Mouse (Mus musculus): ENCODE results near the gene Matn1. TPM values are rescaled to one million over a fixed set of nuclear protein-coding genes. Genes with fewer than 3 reads are reported as not detected.

Gene Matn1
- polyA plus RNA-seq, 1 experiment from 2014 or later, result 1.2 TPM

GRCm38 (mm10) chr4:130987046-130987445 is 42.9 kb downstream of the Matn1 start:
- Histone ChIP-seq H3K36me3 (ENCODE audit: control insufficient read depth, insufficient read depth) (no peaks in the 10 kb centered on the region), H3K9ac (ENCODE audit: low read length) (no peak overlapping the region), H3K4me2 (ENCODE audit: low read depth, low read length) (no peak overlapping the region), H3K27me3 (ENCODE audit: control insufficient read depth, insufficient read depth, low read length) (peaks cover 4% of the 10 kb centered on the region; the same call in 1 of the 2 replicates), H3K4me3 (ENCODE audit: low read length) (no peak overlapping the region), H3K9me3 (replicated peaks; ENCODE audit: control insufficient read depth, low read length) (no peaks in the 10 kb centered on the region), H3K27ac (ENCODE audit: low read length) (no peak overlapping the region), H3K4me1 (ENCODE audit: control insufficient read depth, insufficient read depth, low read length) (no peaks in the 10 kb centered on the region)
- WGBS, result 73% methylated on average over 4 of the region's 4 CpGs
- ATAC-seq (replicated peaks; ENCODE audit: extremely low read depth, insufficient read depth, low FRiP score), result no peak

GRCm38 (mm10) chr4:130988219-130988839 is 44.1 kb downstream of the Matn1 start:
- peaks cover 4% of the 10 kb centered on the region; the same call in 1 of the 2 replicates for H3K27me3 ChIP-seq (ENCODE audit: control insufficient read depth, insufficient read depth, low read length)
- no peak for ATAC-seq (replicated peaks; ENCODE audit: extremely low read depth, insufficient read depth, low FRiP score)
- no peak overlapping the region for H3K27ac ChIP-seq (ENCODE audit: low read length)
- H3K4me1 ChIP-seq (ENCODE audit: control insufficient read depth, insufficient read depth, low read length), result no peaks in the 10 kb centered on the region
- H3K9me3 ChIP-seq (replicated peaks; ENCODE audit: control insufficient read depth, low read length), result no peaks in the 10 kb centered on the region
- H3K4me3 ChIP-seq (ENCODE audit: low read length), result no peak overlapping the region
- WGBS, result 69% methylated on average over 6 of the region's 6 CpGs
- H3K36me3 ChIP-seq (ENCODE audit: control insufficient read depth, insufficient read depth), result no peaks in the 10 kb centered on the region
- no peak overlapping the region for H3K9ac ChIP-seq (ENCODE audit: low read length)
- no peak overlapping the region for H3K4me2 ChIP-seq (ENCODE audit: low read depth, low read length)

- Histone ChIP-seq H3K9ac (ENCODE audit: low read length) (no peak overlapping the region), H3K27ac (ENCODE audit: low read length) (no peak overlapping the region), H3K27me3 (ENCODE audit: control insufficient read depth, insufficient read depth, low read length) (peaks cover 4% of the 10 kb centered on the region; the same call in 1 of the 2 replicates), H3K9me3 (replicated peaks; ENCODE audit: control insufficient read depth, low read length) (no peaks in the 10 kb centered on the region), H3K4me2 (ENCODE audit: low read depth, low read length) (no peak overlapping the region), H3K36me3 (ENCODE audit: control insufficient read depth, insufficient read depth) (no peaks in the 10 kb centered on the region), H3K4me1 (ENCODE audit: control insufficient read depth, insufficient read depth, low read length) (no peaks in the 10 kb centered on the region), H3K4me3 (ENCODE audit: low read length) (no peak overlapping the region)
- no peak for ATAC-seq (replicated peaks; ENCODE audit: extremely low read depth, insufficient read depth, low FRiP score)
- WGBS, result 68% methylated on average over 9 of the region's 9 CpGs
Measured at GRCm38 (mm10) chr4:130989146-130989545, 45.0 kb downstream of the Matn1 start.

GRCm38 (mm10) chr4:130990966-130991365 is 46.8 kb downstream of the Matn1 start:
- 90% methylated on average over 5 of the region's 5 CpGs for WGBS
- H3K36me3 ChIP-seq (ENCODE audit: control insufficient read depth, insufficient read depth), result no peaks in the 10 kb centered on the region
- H3K27me3 ChIP-seq (ENCODE audit: control insufficient read depth, insufficient read depth, low read length), result peaks cover 4% of the 10 kb centered on the region; the same call in 1 of the 2 replicates
- H3K4me2 ChIP-seq (ENCODE audit: low read depth, low read length), result no peak overlapping the region
- no peak overlapping the region for H3K9ac ChIP-seq (ENCODE audit: low read length)
- no peak overlapping the region for H3K4me3 ChIP-seq (ENCODE audit: low read length)
- ATAC-seq (replicated peaks; ENCODE audit: extremely low read depth, insufficient read depth, low FRiP score), result no peak
- H3K4me1 ChIP-seq (ENCODE audit: control insufficient read depth, insufficient read depth, low read length), result no peaks in the 10 kb centered on the region
- H3K27ac ChIP-seq (ENCODE audit: low read length), result no peak overlapping the region
- H3K9me3 ChIP-seq (replicated peaks; ENCODE audit: control insufficient read depth, low read length), result peaks cover 8% of the 10 kb centered on the region; the same call in 1 of the 2 replicates

- WGBS, result 78% methylated on average over 8 of the region's 8 CpGs
Measured at GRCm38 (mm10) chr4:130994556-130994955, 50.4 kb downstream of the Matn1 start.

GRCm38 (mm10) chr4:130999744-131000527 is 55.8 kb downstream of the Matn1 start:
- Histone ChIP-seq H3K36me3 (ENCODE audit: control insufficient read depth, insufficient read depth) (no peaks in the 10 kb centered on the region), H3K4me1 (ENCODE audit: control insufficient read depth, insufficient read depth, low read length) (no peaks in the 10 kb centered on the region), H3K4me2 (ENCODE audit: low read depth, low read length) (no peak overlapping the region), H3K27me3 (ENCODE audit: control insufficient read depth, insufficient read depth, low read length) (no peaks in the 10 kb centered on the region), H3K4me3 (ENCODE audit: low read length) (no peak overlapping the region), H3K27ac (ENCODE audit: low read length) (no peak overlapping the region), H3K9me3 (replicated peaks; ENCODE audit: control insufficient read depth, low read length) (peaks cover 8% of the 10 kb centered on the region; the same call in 1 of the 2 replicates), H3K9ac (ENCODE audit: low read length) (no peak overlapping the region)
- no peak for ATAC-seq (replicated peaks; ENCODE audit: extremely low read depth, insufficient read depth, low FRiP score)
- WGBS, result 63% methylated on average over 5 of the region's 5 CpGs

More at GRCm38 (mm10) chr4:130994556-130994955, 50.4 kb downstream of the Matn1 start:
- no peaks in the 10 kb centered on the region for H3K36me3 ChIP-seq (ENCODE audit: control insufficient read depth, insufficient read depth)
- no peak for ATAC-seq (replicated peaks; ENCODE audit: extremely low read depth, insufficient read depth, low FRiP score)
- no peak overlapping the region for H3K4me3 ChIP-seq (ENCODE audit: low read length)
- peaks cover 8% of the 10 kb centered on the region; the same call in 1 of the 2 replicates for H3K9me3 ChIP-seq (replicated peaks; ENCODE audit: control insufficient read depth, low read length)
- H3K27ac ChIP-seq (ENCODE audit: low read length), result no peak overlapping the region
- no peaks in the 10 kb centered on the region for H3K4me1 ChIP-seq (ENCODE audit: control insufficient read depth, insufficient read depth, low read length)
- no peak overlapping the region for H3K9ac ChIP-seq (ENCODE audit: low read length)
- H3K4me2 ChIP-seq (ENCODE audit: low read depth, low read length), result no peak overlapping the region
- H3K27me3 ChIP-seq (ENCODE audit: control insufficient read depth, insufficient read depth, low read length), result no peaks in the 10 kb centered on the region

- Histone ChIP-seq H3K27ac (ENCODE audit: low read length) (no peak overlapping the region), H3K4me3 (ENCODE audit: low read length) (no peak overlapping the region), H3K36me3 (ENCODE audit: control insufficient read depth, insufficient read depth) (no peaks in the 10 kb centered on the region), H3K27me3 (ENCODE audit: control insufficient read depth, insufficient read depth, low read length) (no peaks in the 10 kb centered on the region), H3K4me1 (ENCODE audit: control insufficient read depth, insufficient read depth, low read length) (no peaks in the 10 kb centered on the region), H3K9ac (ENCODE audit: low read length) (no peak overlapping the region), H3K9me3 (replicated peaks; ENCODE audit: control insufficient read depth, low read length) (peaks cover under 1% of the 10 kb centered on the region; the same call in 1 of the 2 replicates), H3K4me2 (ENCODE audit: low read depth, low read length) (no peak overlapping the region)
- 85% methylated on average over 15 of the region's 15 CpGs for WGBS
- no peak for ATAC-seq (replicated peaks; ENCODE audit: extremely low read depth, insufficient read depth, low FRiP score)
Measured at GRCm38 (mm10) chr4:131000614-131001178, 56.5 kb downstream of the Matn1 start.

All from heart, embryonic 16.5 days (tissue).